Mouse (Mus musculus) lung, adult 2 months (tissue): ENCODE data around the gene Iqschfp.

Source experiments
- CTCF ChIP-seq: fragments of 200-500 bp; IDR thresholded peaks from 2 replicates; pipeline ENCODE4 v1.5.1; 2011; ENCODE audit warnings: mild to moderate bottlenecking, low read length, control low read depth; ENCODE audit not compliant: insufficient read depth
- POLR2A ChIP-seq: fragments of 200-500 bp; IDR thresholded peaks from 2 replicates; pipeline ENCODE4 v1.6.1; 2011; ENCODE audit warnings: low read depth, mild to moderate bottlenecking, control low read depth, low read length, borderline replicate concordance; ENCODE audit errors: extremely low read depth

DNA sequence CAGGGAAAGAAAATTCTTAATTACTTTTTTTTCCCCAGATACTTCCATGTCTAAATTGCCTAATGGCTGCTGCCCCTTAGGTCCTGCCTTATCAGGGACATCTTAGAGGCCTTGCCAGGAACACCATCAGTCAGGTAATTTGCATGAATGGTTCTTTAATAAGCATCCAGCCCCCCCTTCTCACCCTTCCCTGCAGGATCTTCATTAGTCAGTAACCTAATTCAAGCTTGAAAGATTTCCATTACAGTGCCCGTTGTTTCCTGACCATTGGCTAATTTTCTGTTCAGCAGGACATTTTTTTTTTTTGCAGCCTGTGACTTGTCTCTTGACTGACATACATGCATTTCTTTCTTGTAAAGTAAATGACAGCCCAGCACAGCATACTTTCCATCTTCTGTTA is 123.8 kb downstream of the Iqschfp start:
- TF ChIP-seq POLR2A (no peak), CTCF (no peak)
